Mouse (Mus musculus): ENCODE measurements around the gene Gramd1c.

GRCm38 (mm10) chr16:43979328-43980109, 83.6 kb downstream of the Gramd1c start, which contains the start of gene Zdhhc23:
- TF ChIP-seq USF1 (IDR thresholded peaks at IDR 0.05; ENCODE audit: low read depth) (no peak), POLR2AphosphoS2 (IDR thresholded peaks at IDR 0.05; ENCODE audit: insufficient read length, low read depth) (no peak), POLR2A (IDR thresholded peaks at IDR 0.05; ENCODE audit: insufficient read length, low read depth) (no peak)
